Mouse (Mus musculus): ENCODE data around the gene Tnik.

DNA sequence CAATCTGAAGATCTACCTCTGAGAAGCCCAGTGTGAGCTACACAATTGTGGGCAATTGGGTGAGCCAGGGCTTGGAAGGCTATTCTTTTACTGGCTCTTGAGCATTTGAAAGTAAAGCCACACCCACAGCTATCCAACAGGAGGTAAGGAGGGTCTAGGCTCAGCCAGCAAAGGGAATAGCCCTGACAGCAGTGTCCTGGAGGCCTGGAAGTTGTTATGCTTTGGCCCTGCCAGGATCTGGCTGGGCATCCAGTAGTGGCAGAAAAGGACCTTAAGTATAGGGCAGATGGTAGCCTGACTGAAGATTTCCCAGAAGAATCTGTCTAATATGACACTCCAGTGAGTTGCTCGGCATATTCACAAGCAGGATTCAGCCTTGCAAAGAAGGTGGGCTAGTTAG, 85.7 kb downstream of the Tnik start:
- no peak for TF ChIP-seq CTCF (IDR thresholded peaks at IDR 0.05; ENCODE audit: insufficient read depth, low read depth, low read length)
- no peak for TF ChIP-seq POLR2A (IDR thresholded peaks at IDR 0.05; ENCODE audit: insufficient read depth, low read depth, low read length)

All from olfactory bulb, adult 2 months (tissue).